Mouse (Mus musculus) liver, postnatal 0 days (tissue): ENCODE measurements around the gene Unc45b. TPM values are rescaled to one million over a fixed set of nuclear protein-coding genes. Genes with fewer than 3 reads are reported as not detected.
"Not testable (repeated sequence)": the region's sequence is repeated elsewhere in the genome, so short reads cannot be mapped to it uniquely, and the experiment has no call there.

Source experiments
- ATAC-seq: fragments of 200-750 bp; cut with Nextera tagmentation; 2 replicates; pipeline ENCODE4 v1.8.0; 2017; ENCODE audit warnings: mild to moderate bottlenecking, moderate library complexity
- DNase-seq: peaks from one replicate; pipeline ENCODE4 v3.0.0-alpha.2; 2016
- H3K27ac ChIP-seq: fragments of 300-500 bp; sonication (generic); 2 replicates; pipeline ENCODE4 v1.5.1; 2014; ENCODE audit warnings: antibody characterized with exemption, moderate library complexity, mild to moderate bottlenecking, low read depth
- H3K27me3 ChIP-seq: fragments of 300-500 bp; sonication (generic); 2 replicates; pipeline ENCODE4 v1.6.1; 2014; ENCODE audit warnings: low read length, control low read depth, mixed read lengths; ENCODE audit not compliant: insufficient read depth
- H3K36me3 ChIP-seq: fragments of 300-500 bp; sonication (generic); replicated peaks from 2 replicates; pipeline ENCODE4 v1.6.1; 2014; ENCODE audit warnings: mild to moderate bottlenecking, control low read depth, low read length, moderate library complexity, mixed read lengths; ENCODE audit not compliant: insufficient read depth
- H3K4me1 ChIP-seq: fragments of 300-500 bp; sonication (generic); 2 replicates; pipeline ENCODE4 v1.6.1; 2014; ENCODE audit warnings: antibody characterized with exemption, mild to moderate bottlenecking, control low read depth; ENCODE audit not compliant: insufficient read depth
- H3K4me2 ChIP-seq: fragments of 300-500 bp; sonication (generic); 2 replicates; pipeline ENCODE4 v1.6.1; 2014; ENCODE audit warnings: low read depth, mild to moderate bottlenecking, low read length, moderate library complexity, mixed read lengths
- H3K4me3 ChIP-seq: fragments of 300-500 bp; sonication (generic); 2 replicates; pipeline ENCODE4 v1.5.1; 2014; ENCODE audit warnings: low read depth, low read length
- H3K9ac ChIP-seq: fragments of 300-500 bp; sonication (generic); replicated peaks from 2 replicates; pipeline ENCODE4 v1.6.1; 2014; ENCODE audit warnings: mild to moderate bottlenecking, moderate library complexity
- H3K9me3 ChIP-seq: fragments of 300-500 bp; sonication (generic); 2 replicates; pipeline ENCODE4 v1.6.1; 2016; ENCODE audit warnings: mild to moderate bottlenecking, control low read depth, low read length, mixed read lengths
- CTCF ChIP-seq: sonication (generic); IDR thresholded peaks from 2 replicates; pipeline ENCODE4 v1.5.1; 2016; ENCODE audit warnings: antibody characterized with exemption, low read depth
- EP300 ChIP-seq: IDR thresholded peaks from 2 replicates; pipeline ENCODE4 v1.6.1; 2016; ENCODE audit warnings: antibody characterized with exemption, low read depth, mild to moderate bottlenecking
- WGBS: fragments of 180-500 bp; shearing (Covaris S2); extraction: QIAGEN DNeasy Blood & Tissue Kit; methylation state at CpG from one replicate; pipeline ENCODE4 v1.1.7; 2014; ENCODE audit not compliant: insufficient replicate concordance; 5-methylcytosine and 5-hydroxymethylcytosine counted together
- microRNA-seq: library from miRNA; unstranded; fragments of <30 nt; microRNA quantifications from one replicate; pipeline ENCODE4, GENCODE M21; 2016
- polyA plus RNA-seq: library from polyadenylated mRNA; unstranded; fragments of >200 nt; fragmentation: Nextera tagmentation; extraction: Ambion mirVana; gene quantifications from 2 replicates; pipeline ENCODE4 v1.2.1, GENCODE M21; 2015

Unc45b gene
- polyA plus RNA-seq, 1 experiment from 2014 or later = 1.6 TPM

- Histone ChIP-seq H3K4me2 (no peak overlapping the region), H3K27ac (no peak overlapping the region), H3K4me3 (no peak overlapping the region), H3K9ac (no peak overlapping the region), H3K36me3 (0 out of 2 replicates have a peak, but pooled peaks cover 3% of the 10 kb centered on the region), H3K9me3 (no peaks in the 10 kb centered on the region), H3K27me3 (no peaks in the 10 kb centered on the region), H3K4me1 (no peaks in the 10 kb centered on the region)
- 81% methylated on average over 17 of the region's 17 CpGs for WGBS
- ATAC-seq = no peak
- no peak for TF ChIP-seq CTCF
- no peak for TF ChIP-seq EP300
- no peak for DNase-seq
These were observed 72.8 kb downstream of the Unc45b start for GRCm38 (mm10) chr11:82983193-82983592.

DNA sequence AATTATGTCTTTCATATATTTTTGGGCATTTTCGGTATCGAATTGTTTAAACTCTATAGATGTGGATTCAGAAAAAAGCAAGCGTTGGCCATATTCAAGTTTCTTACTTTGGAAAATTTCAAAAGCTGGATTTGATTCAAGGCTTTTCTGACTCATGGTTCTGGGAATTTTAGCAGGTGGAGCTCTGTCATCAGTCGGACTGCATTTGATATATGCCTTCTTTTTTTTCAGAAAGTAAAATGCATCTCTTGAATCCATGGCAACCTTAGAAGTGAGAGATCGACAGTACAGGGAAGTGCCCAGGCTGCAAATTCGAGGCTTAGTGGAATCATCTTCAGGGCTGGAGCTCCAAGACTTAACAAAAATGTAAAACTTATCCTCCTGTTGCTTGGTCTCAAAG, 77.3 kb downstream of the Unc45b start:
- 0 out of 2 replicates have a peak, but pooled peaks cover 3% of the 10 kb centered on the region for H3K36me3 ChIP-seq
- TF ChIP-seq EP300 (no peak), CTCF (no peak)
- no peaks in the 10 kb centered on the region for H3K27me3 ChIP-seq
- no peak overlapping the region for H3K4me2 ChIP-seq
- H3K4me1 ChIP-seq = peaks cover 17% of the 10 kb centered on the region
- no peaks in the 10 kb centered on the region for H3K9me3 ChIP-seq
- WGBS = 84% methylated on average over 6 of the region's 6 CpGs
- no peak overlapping the region for H3K4me3 ChIP-seq
- no peak for ATAC-seq
- DNase-seq = no peak
- H3K27ac ChIP-seq = no peak overlapping the region
- no peak overlapping the region for H3K9ac ChIP-seq

GRCm38 (mm10) chr11:82989357-82989756, 79.0 kb downstream of the Unc45b start:
- DNase-seq (peak; percentile 41), ATAC-seq (no peak)
- Histone ChIP-seq H3K4me1 (peaks cover 17% of the 10 kb centered on the region), H3K9me3 (no peaks in the 10 kb centered on the region), H3K4me3 (peak overlapping the region; percentile 53), H3K36me3 (no peaks in the 10 kb centered on the region), H3K27ac (no peak overlapping the region), H3K27me3 (no peaks in the 10 kb centered on the region), H3K9ac (no peak overlapping the region), H3K4me2 (peak overlapping the region; percentile 71)
- 38% methylated on average over 12 of the region's 12 CpGs for WGBS
- no peak for TF ChIP-seq CTCF
- no peak for TF ChIP-seq EP300

GRCm38 (mm10) chr11:82990612-82991385, 80.4 kb downstream of the Unc45b start:
- H3K9me3 ChIP-seq, H3K36me3 ChIP-seq, H3K27me3 ChIP-seq: not testable (repeated sequence)
- peak; percentile 57 for DNase-seq
- ATAC-seq = peak; percentile 76
- H3K4me2 ChIP-seq = peak overlapping the region; percentile 71
- H3K4me1 ChIP-seq = peaks cover 17% of the 10 kb centered on the region
- H3K9ac ChIP-seq = peak overlapping the region; percentile 56
- 5% methylated on average over 19 of the region's 19 CpGs for WGBS
- peak overlapping the region; percentile 44 for H3K27ac ChIP-seq
- peak overlapping the region; percentile 53 for H3K4me3 ChIP-seq

DNA sequence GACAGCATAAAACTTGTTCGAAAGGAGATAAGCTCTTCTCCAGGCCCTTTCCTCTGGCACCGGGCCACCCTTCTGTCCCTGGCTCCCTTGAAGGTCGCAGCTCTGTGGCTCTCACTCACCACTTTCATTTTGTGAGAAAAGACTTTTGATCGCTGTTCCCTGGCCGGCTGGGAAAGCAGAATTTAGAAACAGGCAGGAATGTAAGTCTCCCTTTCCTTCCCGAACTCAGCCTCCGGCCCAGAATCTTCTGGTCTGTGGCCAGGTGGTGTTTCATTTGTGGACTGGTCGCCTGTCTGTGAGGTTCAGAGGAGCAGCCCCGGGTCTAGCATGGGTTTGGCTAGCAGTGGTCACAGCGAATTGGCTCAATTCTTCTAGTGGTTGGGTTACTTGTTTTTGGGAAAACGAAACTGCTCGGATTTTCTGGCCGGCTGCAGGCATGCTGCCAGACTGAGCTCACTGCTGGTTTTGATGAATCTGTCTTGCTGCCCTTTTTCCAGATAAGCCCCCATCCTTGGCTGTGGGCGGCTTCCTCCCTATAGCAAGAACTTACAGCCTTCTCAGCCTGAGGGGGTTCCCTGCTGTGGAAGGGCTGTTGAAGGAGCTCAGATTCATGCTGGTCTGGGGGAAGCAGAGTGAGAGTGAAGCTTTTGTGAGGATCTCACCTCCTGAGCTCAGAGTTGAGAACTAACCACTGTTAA, 81.3 kb downstream of the Unc45b start, which contains the start of gene Slfn9:
TSS of gene Slfn9 (minus strand) at position 362 of the 698 bp plus-strand sequence.
- TF ChIP-seq CTCF = no peak
- WGBS = 5% methylated on average over 14 of the region's 14 CpGs
- ATAC-seq (peak; percentile 68), DNase-seq (peak; percentile 52)
- no peaks in the 10 kb centered on the region for H3K36me3 ChIP-seq
- no peaks in the 10 kb centered on the region for H3K9me3 ChIP-seq
- H3K4me3 ChIP-seq = peak within 1 kb of the TSS; percentile 53
- peak within 1 kb of the TSS; percentile 56 for H3K9ac ChIP-seq
- H3K27ac ChIP-seq = peak within 1 kb of the TSS; percentile 44
- peak within 1 kb of the TSS; percentile 71 for H3K4me2 ChIP-seq
- no peaks in the 10 kb centered on the region for H3K27me3 ChIP-seq
- H3K4me1 ChIP-seq = peaks cover 17% of the 10 kb centered on the region

Small RNAs within 50 kb of the gene (microRNA-seq; reads per million reads assigned to microRNA genes)
- not detected for gene Mir7679

Other genes with a start within 250 kb of the Unc45b start
- 0.28 and 0.32 TPM in 2 replicates for gene Cct6b, start 146.2 kb upstream of the Unc45b start, polyA plus RNA-seq
- 11.8 and 11.9 TPM in 2 replicates for gene Zfp830, start 146.2 kb upstream of the Unc45b start, polyA plus RNA-seq
- 4.8 TPM in 2 replicates for gene Lig3, start 129.4 kb upstream of the Unc45b start, polyA plus RNA-seq
- gene Rffl, start 39.3 kb upstream of the Unc45b start, polyA plus RNA-seq = 10.1 and 11.3 TPM in 2 replicates
- 3.4 and 4.4 TPM in 2 replicates for gene Rad51d, start 19.9 kb upstream of the Unc45b start, polyA plus RNA-seq
- 0.28 and 0.30 TPM in 2 replicates for gene Fndc8, start 18.4 kb upstream of the Unc45b start, polyA plus RNA-seq
- 9.1 and 9.2 TPM in 2 replicates for gene Nle1, start 2.1 kb upstream of the Unc45b start, polyA plus RNA-seq
- gene Slfn5, start 40.8 kb downstream of the Unc45b start, polyA plus RNA-seq = 4.5 and 5.1 TPM in 2 replicates
- gene Slfn9, start 81.3 kb downstream of the Unc45b start, polyA plus RNA-seq = 1.8 and 2.2 TPM in 2 replicates
- gene Slfn8, start 110.3 kb downstream of the Unc45b start, polyA plus RNA-seq = 0.76 and 1.0 TPM in 2 replicates
- gene Slfn2, start 154.6 kb downstream of the Unc45b start, polyA plus RNA-seq = 22.3 and 22.7 TPM in 2 replicates
- 2.6 and 2.8 TPM in 2 replicates for gene Slfn1, start 206.3 kb downstream of the Unc45b start, polyA plus RNA-seq